Mouse (Mus musculus): ENCODE measurements at regions not wholly inside any gene's neighbourhood (a gene's known extent, or its start where the extent isn't known, plus 50 kb on each side); places are given as distances from the start of the nearest gene placed in this dataset.

GRCm38 (mm10) chr10:17260615-17261014 lies 462.4 kb upstream of the Cited2 start:
- no peak for ATAC-seq (ENCODE audit: low FRiP score)
- 70% methylated on average over 4 of the region's 4 CpGs for WGBS
- H3K9ac ChIP-seq (replicated peaks) = no peak overlapping the region
- no peaks in the 10 kb centered on the region for H3K36me3 ChIP-seq
- no peak overlapping the region for H3K4me3 ChIP-seq (replicated peaks)
- no peak overlapping the region for H3K4me2 ChIP-seq
- no peaks in the 10 kb centered on the region for H3K27me3 ChIP-seq (replicated peaks)
- no peaks in the 10 kb centered on the region for H3K9me3 ChIP-seq (replicated peaks)
- no peak overlapping the region for H3K27ac ChIP-seq (replicated peaks)
- no peaks in the 10 kb centered on the region for H3K4me1 ChIP-seq

GRCm38 (mm10) chr10:17261192-17261824 lies 461.7 kb upstream of the Cited2 start:
- WGBS = 41% methylated on average over 4 of the region's 4 CpGs
- ATAC-seq (ENCODE audit: low FRiP score) = no peak

GRCm38 (mm10) chr10:17261825-17262205 lies 461.2 kb upstream of the Cited2 start:
- H3K9ac ChIP-seq (replicated peaks) = no peak overlapping the region

More at GRCm38 (mm10) chr10:17261192-17261824, 461.7 kb upstream of the Cited2 start:
- no peaks in the 10 kb centered on the region for H3K9me3 ChIP-seq (replicated peaks)
- no peak overlapping the region for H3K27ac ChIP-seq (replicated peaks)
- H3K4me1 ChIP-seq = no peaks in the 10 kb centered on the region
- no peaks in the 10 kb centered on the region for H3K27me3 ChIP-seq (replicated peaks)
- no peak overlapping the region for H3K4me3 ChIP-seq (replicated peaks)
- H3K36me3 ChIP-seq = no peaks in the 10 kb centered on the region
- no peak overlapping the region for H3K9ac ChIP-seq (replicated peaks)
- H3K4me2 ChIP-seq = no peak overlapping the region

GRCm38 (mm10) chr10:17272646-17273045 lies 450.4 kb upstream of the Cited2 start:
- H3K4me3 ChIP-seq (replicated peaks) = no peak overlapping the region
- no peak for ATAC-seq (ENCODE audit: low FRiP score)
- WGBS = 80% methylated on average over 5 of the region's 5 CpGs

More at GRCm38 (mm10) chr10:17261825-17262205, 461.2 kb upstream of the Cited2 start:
- H3K4me2 ChIP-seq = no peak overlapping the region
- no peaks in the 10 kb centered on the region for H3K36me3 ChIP-seq
- no peak overlapping the region for H3K4me3 ChIP-seq (replicated peaks)
- H3K27me3 ChIP-seq (replicated peaks) = no peaks in the 10 kb centered on the region
- H3K27ac ChIP-seq (replicated peaks) = no peak overlapping the region
- ATAC-seq (ENCODE audit: low FRiP score) = no peak
- H3K4me1 ChIP-seq = no peaks in the 10 kb centered on the region
- 18% methylated on average over 3 of the region's 3 CpGs for WGBS
- no peaks in the 10 kb centered on the region for H3K9me3 ChIP-seq (replicated peaks)

GRCm38 (mm10) chr10:17273855-17274254 lies 449.2 kb upstream of the Cited2 start:
- ATAC-seq (ENCODE audit: low FRiP score) = no peak
- Histone ChIP-seq H3K9me3 (replicated peaks) (no peaks in the 10 kb centered on the region), H3K27ac (replicated peaks) (no peak overlapping the region), H3K4me3 (replicated peaks) (no peak overlapping the region), H3K4me2 (no peak overlapping the region), H3K27me3 (replicated peaks) (no peaks in the 10 kb centered on the region), H3K36me3 (no peaks in the 10 kb centered on the region), H3K4me1 (no peaks in the 10 kb centered on the region), H3K9ac (replicated peaks) (no peak overlapping the region)
- 89% methylated on average over 3 of the region's 3 CpGs for WGBS

More at GRCm38 (mm10) chr10:17272646-17273045, 450.4 kb upstream of the Cited2 start:
- no peaks in the 10 kb centered on the region for H3K27me3 ChIP-seq (replicated peaks)
- H3K4me1 ChIP-seq = no peaks in the 10 kb centered on the region
- H3K9me3 ChIP-seq (replicated peaks) = no peaks in the 10 kb centered on the region
- H3K36me3 ChIP-seq = no peaks in the 10 kb centered on the region
- no peak overlapping the region for H3K4me2 ChIP-seq
- H3K27ac ChIP-seq (replicated peaks) = no peak overlapping the region
- H3K9ac ChIP-seq (replicated peaks) = no peak overlapping the region

GRCm38 (mm10) chr10:17275214-17275613 lies 447.8 kb upstream of the Cited2 start:
- Histone ChIP-seq H3K27me3 (replicated peaks) (no peaks in the 10 kb centered on the region), H3K36me3 (no peaks in the 10 kb centered on the region), H3K4me2 (no peak overlapping the region), H3K4me3 (replicated peaks) (no peak overlapping the region), H3K9me3 (replicated peaks) (no peaks in the 10 kb centered on the region), H3K9ac (replicated peaks) (no peak overlapping the region), H3K27ac (replicated peaks) (no peak overlapping the region), H3K4me1 (no peaks in the 10 kb centered on the region)
- ATAC-seq (ENCODE audit: low FRiP score) = no peak
- WGBS = 86% methylated on average over 1 of the region's 1 CpGs

- H3K27ac ChIP-seq (replicated peaks) = no peak overlapping the region
- no peaks in the 10 kb centered on the region for H3K9me3 ChIP-seq (replicated peaks)
- no peak overlapping the region for H3K9ac ChIP-seq (replicated peaks)
- H3K4me3 ChIP-seq (replicated peaks) = no peak overlapping the region
- no peak for ATAC-seq (ENCODE audit: low FRiP score)
- no peaks in the 10 kb centered on the region for H3K27me3 ChIP-seq (replicated peaks)
- H3K36me3 ChIP-seq = no peaks in the 10 kb centered on the region
- no peak overlapping the region for H3K4me2 ChIP-seq
- H3K4me1 ChIP-seq = no peaks in the 10 kb centered on the region
Observed at GRCm38 (mm10) chr10:17277911-17278310, 445.1 kb upstream of the Cited2 start.

GRCm38 (mm10) chr10:17284858-17285257 lies 438.2 kb upstream of the Cited2 start:
- no peaks in the 10 kb centered on the region for H3K36me3 ChIP-seq
- H3K27me3 ChIP-seq (replicated peaks) = no peaks in the 10 kb centered on the region
- no peaks in the 10 kb centered on the region for H3K9me3 ChIP-seq (replicated peaks)
- H3K27ac ChIP-seq (replicated peaks) = no peak overlapping the region
- H3K4me1 ChIP-seq = 0 out of 2 replicates have a peak, but pooled peaks cover 2% of the 10 kb centered on the region
- no peak overlapping the region for H3K4me2 ChIP-seq
- no peak overlapping the region for H3K9ac ChIP-seq (replicated peaks)
- ATAC-seq (ENCODE audit: low FRiP score) = peak; percentile 90
- no peak overlapping the region for H3K4me3 ChIP-seq (replicated peaks)
- WGBS = 49% methylated on average over 5 of the region's 5 CpGs

GRCm38 (mm10) chr10:17287141-17287540 lies 435.9 kb upstream of the Cited2 start:
- Histone ChIP-seq H3K36me3 (no peaks in the 10 kb centered on the region), H3K9ac (replicated peaks) (no peak overlapping the region), H3K4me1 (0 out of 2 replicates have a peak, but pooled peaks cover 2% of the 10 kb centered on the region), H3K27me3 (replicated peaks) (no peaks in the 10 kb centered on the region), H3K27ac (replicated peaks) (no peak overlapping the region), H3K4me3 (replicated peaks) (no peak overlapping the region), H3K4me2 (no peak overlapping the region), H3K9me3 (replicated peaks) (no peaks in the 10 kb centered on the region)
- 91% methylated on average over 2 of the region's 2 CpGs for WGBS
- ATAC-seq (ENCODE audit: low FRiP score) = no peak

- H3K4me2 ChIP-seq = no peak overlapping the region
- H3K9me3 ChIP-seq (replicated peaks) = no peaks in the 10 kb centered on the region
- ATAC-seq (ENCODE audit: low FRiP score) = no peak
- H3K9ac ChIP-seq (replicated peaks) = no peak overlapping the region
- H3K27ac ChIP-seq (replicated peaks) = no peak overlapping the region
- 0 out of 2 replicates have a peak, but pooled peaks cover 2% of the 10 kb centered on the region for H3K4me1 ChIP-seq
- WGBS = 43% methylated on average over 2 of the region's 2 CpGs
- H3K27me3 ChIP-seq (replicated peaks) = no peaks in the 10 kb centered on the region
- H3K4me3 ChIP-seq (replicated peaks) = no peak overlapping the region
- no peaks in the 10 kb centered on the region for H3K36me3 ChIP-seq
Observed at GRCm38 (mm10) chr10:17288231-17288630, 434.8 kb upstream of the Cited2 start.

- Histone ChIP-seq H3K27ac (replicated peaks) (no peak overlapping the region), H3K4me2 (no peak overlapping the region), H3K9me3 (replicated peaks) (no peaks in the 10 kb centered on the region), H3K4me3 (replicated peaks) (no peak overlapping the region), H3K27me3 (replicated peaks) (no peaks in the 10 kb centered on the region), H3K9ac (replicated peaks) (no peak overlapping the region), H3K36me3 (no peaks in the 10 kb centered on the region), H3K4me1 (no peaks in the 10 kb centered on the region)
- 71% methylated on average over 6 of the region's 6 CpGs for WGBS
- ATAC-seq (ENCODE audit: low FRiP score) = no peak
Observed at GRCm38 (mm10) chr10:17292331-17292730, 430.7 kb upstream of the Cited2 start.

- H3K4me2 ChIP-seq = no peak overlapping the region
- ATAC-seq (ENCODE audit: low FRiP score) = no peak
- 80% methylated on average over 3 of the region's 3 CpGs for WGBS
- no peaks in the 10 kb centered on the region for H3K36me3 ChIP-seq
- no peaks in the 10 kb centered on the region for H3K4me1 ChIP-seq
- H3K4me3 ChIP-seq (replicated peaks) = no peak overlapping the region
- H3K27me3 ChIP-seq (replicated peaks) = no peaks in the 10 kb centered on the region
- H3K27ac ChIP-seq (replicated peaks) = no peak overlapping the region
- no peak overlapping the region for H3K9ac ChIP-seq (replicated peaks)
- H3K9me3 ChIP-seq (replicated peaks) = no peaks in the 10 kb centered on the region
Observed at GRCm38 (mm10) chr10:17294440-17294839, 428.6 kb upstream of the Cited2 start.

Data from neural tube, embryonic 15.5 days (tissue).